Mouse (Mus musculus): ENCODE measurements around the gene Paqr3.

- TF ChIP-seq NELFE (IDR thresholded peaks at IDR 0.05; ENCODE audit: low read depth, low read length) (no peak), HCFC1 (IDR thresholded peaks at IDR 0.05; ENCODE audit: low read depth, low read length) (no peak), POLR2A (IDR thresholded peaks at IDR 0.05; ENCODE audit: low read depth, low read length) (no peak), ZKSCAN1 (IDR thresholded peaks at IDR 0.05; ENCODE audit: borderline replicate concordance, low read depth, low read length) (no peak), EP300 (IDR thresholded peaks at IDR 0.05; ENCODE audit: low read length) (no peak), CHD1 (IDR thresholded peaks at IDR 0.05; ENCODE audit: low read depth, low read length) (no peak), CTCF (conservative IDR thresholded peaks at IDR 0.05 in 1 of 2, IDR thresholded peaks at IDR 0.05 in 1 of 2; ENCODE audit: low read depth in 2 of 2, low read length in 2 of 2) (no peak), E2F4 (IDR thresholded peaks at IDR 0.05; ENCODE audit: insufficient replicate concordance, low read depth, low read length) (no peak), MEF2A (IDR thresholded peaks at IDR 0.05; ENCODE audit: borderline replicate concordance, low read depth, low read length) (no peak), USF2 (conservative IDR thresholded peaks at IDR 0.05; ENCODE audit: low read depth, low read length) (no peak), USF1 (IDR thresholded peaks at IDR 0.05; ENCODE audit: low read depth, low read length) (no peak)
Measured at GRCm38 (mm10) chr5:97092970-97093369, 18.4 kb downstream of the Paqr3 start.

All from CH12.LX (cell line).